Mouse (Mus musculus) monocyte, adult 5-6 weeks (primary cell): ENCODE measurements around the gene Dpm2. TPM values are rescaled to one million over a fixed set of nuclear protein-coding genes. Genes with fewer than 3 reads are reported as not detected.

Experiments used
- ATAC-seq: fragments of 153-309, 156-312 bp; replicated peaks from 2 replicates; pipeline ENCODE4 v1.8.0; 2017; ENCODE audit warnings: mild to moderate bottlenecking; ENCODE audit not compliant: low TSS enrichment, insufficient number of reproducible peaks, severe bottlenecking, poor library complexity, low FRiP score
- total RNA-seq: library from RNA; stranded (forward); fragments of 200-1000, 200-491, 200-594 nt; gene quantifications from 3 replicates; pipeline ENCODE4 v1.2.3, GENCODE M21; 2017

Gene Dpm2
- total RNA-seq, 1 experiment from 2014 or later, result 17.1 TPM

- no peak for ATAC-seq
These were observed 34.0 kb downstream of the Dpm2 start for GRCm38 (mm10) chr2:32604631-32605030.

- no peak for ATAC-seq
These were observed 35.8 kb downstream of the Dpm2 start for GRCm38 (mm10) chr2:32606161-32607142.

GRCm38 (mm10) chr2:32607262-32607947 is 36.7 kb downstream of the Dpm2 start:
- peak; percentile 62 for ATAC-seq

GRCm38 (mm10) chr2:32608141-32608777 is 37.6 kb downstream of the Dpm2 start:
- peak; percentile 76 for ATAC-seq

GRCm38 (mm10) chr2:32608778-32609435 is 38.2 kb downstream of the Dpm2 start:
- ATAC-seq, result no peak

- ATAC-seq, result no peak
These were observed 40.1 kb downstream of the Dpm2 start for GRCm38 (mm10) chr2:32610610-32611229.

- ATAC-seq, result no peak
These were observed 41.6 kb downstream of the Dpm2 start for GRCm38 (mm10) chr2:32612274-32612673.

- ATAC-seq, result no peak
These were observed 46.5 kb downstream of the Dpm2 start for GRCm38 (mm10) chr2:32617109-32617508.

- ATAC-seq, result no peak
These were observed 46.9 kb downstream of the Dpm2 start for GRCm38 (mm10) chr2:32617601-32618000.

- ATAC-seq, result no peak
These were observed 47.4 kb downstream of the Dpm2 start for GRCm38 (mm10) chr2:32618051-32618450.

GRCm38 (mm10) chr2:32620682-32621516 is 50.2 kb downstream of the Dpm2 start:
- no peak for ATAC-seq

- ATAC-seq, result no peak
These were observed 50.8 kb downstream of the Dpm2 start, which contains the start of gene Ak1 for GRCm38 (mm10) chr2:32621517-32621859. Gene Ak1, plus strand, starts transcription at chr2:32621758.

Other genes starting within 250 kb of the Dpm2 start
- 47.7 to 111 TPM (median 96.8 TPM) in 3 replicates for gene Ciz1, start 218.5 kb upstream of the Dpm2 start, total RNA-seq
- gene Dnm1, start 217.5 kb upstream of the Dpm2 start, total RNA-seq, result not detected in 3 replicates
- 9.7 to 24.0 TPM (median 21.3 TPM) in 3 replicates for gene 1110008P14Rik, start 188.9 kb upstream of the Dpm2 start, total RNA-seq
- gene Lcn2, start 182.6 kb upstream of the Dpm2 start, total RNA-seq, result 1.6 TPM in 1 of 3 replicates, not detected in the others
- 2.2 to 7.0 TPM (median 3.6 TPM) in 3 replicates for gene Ptges2, start 175.0 kb upstream of the Dpm2 start, total RNA-seq
- 4.4 to 6.9 TPM (median 6.5 TPM) in 3 replicates for gene Naif1, start 120.4 kb upstream of the Dpm2 start, total RNA-seq
- 27.4 to 47.7 TPM (median 28.0 TPM) in 3 replicates for gene Slc25a25, start 119.4 kb upstream of the Dpm2 start, total RNA-seq
- gene Fam102a, start 35.5 kb upstream of the Dpm2 start, total RNA-seq, result 16.5 to 33.7 TPM (median 17.8 TPM) in 3 replicates
- 2.5 TPM in 1 of 3 replicates, not detected in the others for gene Pip5kl1, start 3.9 kb downstream of the Dpm2 start, total RNA-seq
- gene 9430097D07Rik, start 4.8 kb downstream of the Dpm2 start, total RNA-seq, result not detected in 3 replicates
- 18.7 to 29.4 TPM (median 21.7 TPM) in 3 replicates for gene St6galnac4, start 16.2 kb downstream of the Dpm2 start, total RNA-seq
- 4.8 to 11.1 TPM (median 10.5 TPM) in 3 replicates for gene St6galnac6, start 28.9 kb downstream of the Dpm2 start, total RNA-seq
- 0.43 TPM in 1 of 3 replicates, not detected in the others for gene Ak1, start 50.9 kb downstream of the Dpm2 start, total RNA-seq
- 0.19 to 1.1 TPM (median 0.48 TPM) in 3 replicates for gene Eng, start 75.7 kb downstream of the Dpm2 start, total RNA-seq
- gene Fpgs, start 133.3 kb downstream of the Dpm2 start, total RNA-seq, result 6.4 to 12.8 TPM (median 8.0 TPM) in 3 replicates
- 83.0 to 107 TPM (median 86.5 TPM) in 3 replicates for gene Cdk9, start 142.2 kb downstream of the Dpm2 start, total RNA-seq
- 37.3 to 83.5 TPM (median 42.5 TPM) in 3 replicates for gene Sh2d3c, start 150.2 kb downstream of the Dpm2 start, total RNA-seq
- gene 6330409D20Rik, start 170.2 kb downstream of the Dpm2 start, total RNA-seq, result not detected in 3 replicates
- gene Tor2a, start 186.4 kb downstream of the Dpm2 start, total RNA-seq, result 17.5 to 24.6 TPM (median 19.5 TPM) in 3 replicates
- gene Ttc16, start 204.8 kb downstream of the Dpm2 start, total RNA-seq, result not detected in 3 replicates
- gene Ptrh1, start 204.9 kb downstream of the Dpm2 start, total RNA-seq, result 1.1 to 1.8 TPM (median 1.6 TPM) in 3 replicates
- not detected in 3 replicates for gene Cfap157, start 213.6 kb downstream of the Dpm2 start, total RNA-seq